Mouse (Mus musculus): ENCODE results near the gene Cd247.

- TF ChIP-seq CTCF (IDR thresholded peaks at IDR 0.05; ENCODE audit: control insufficient read depth, insufficient read depth, insufficient read length) (no peak), MAX (IDR thresholded peaks at IDR 0.05) (no peak), USF1 (IDR thresholded peaks at IDR 0.05; ENCODE audit: low read depth) (no peak), MYOG (IDR thresholded peaks at IDR 0.05; ENCODE audit: control insufficient read depth, extremely low read depth, insufficient read length) (no peak), CEBPB (IDR thresholded peaks at IDR 0.05; ENCODE audit: low read depth) (no peak), MYOD1 (IDR thresholded peaks at IDR 0.05; ENCODE audit: control insufficient read depth, insufficient read length, low read depth) (no peak), FOSL1 (IDR thresholded peaks at IDR 0.05; ENCODE audit: insufficient read depth, low read length, poor library complexity, severe bottlenecking) (no peak)
Measured at GRCm38 (mm10) chr1:165790461-165791210, 2.2 kb downstream of the Cd247 start.
